Comparison of ENCODE assay signal across 13 mouse cellular contexts in genomic region chr5:147850194-147850593, GRCm38 (mm10). TPM values are rescaled to one million over a fixed set of nuclear protein-coding genes. Genes with fewer than 3 reads are reported as not detected.
DNase-seq lines count a peak whose midpoint lies in the region; ATAC-seq and TF ChIP-seq lines count a peak whose summit lies in the region.
"Had no signal": no experiment of that assay in that cellular context is flagged by ENCODE, and none has a peak within 500 bp of the region (broad histone marks: within the 10 kb centered on the region; RNA-seq: fewer than 3 reads in every experiment).

No protein-coding gene starts in this region.

- H3K4me1 ChIP-seq in kidney, embryonic 16.5 days (ENCODE audit: insufficient read depth, low read length), result 0 out of 2 replicates have a peak, but pooled peaks cover 5% of the 10 kb centered on the region
- peaks cover 32% of the 10 kb centered on the region for H3K4me1 ChIP-seq in heart, embryonic 13.5 days
- H3K4me1 ChIP-seq in kidney, postnatal 0 days (replicated peaks; ENCODE audit: insufficient read depth, low read length), result 0 out of 2 replicates have a peak, but pooled peaks cover 4% of the 10 kb centered on the region

- WGBS in kidney, embryonic 16.5 days, result 62% methylated on average over 7 of the region's 7 CpGs
- 17% methylated on average over 7 of the region's 7 CpGs for WGBS in heart, embryonic 13.5 days
- 58% methylated on average over 7 of the region's 7 CpGs for WGBS in kidney, postnatal 0 days

- H3K9me3 ChIP-seq in kidney, embryonic 16.5 days (ENCODE audit: low read length), result no peaks in the 10 kb centered on the region
- H3K9me3 ChIP-seq in heart, embryonic 13.5 days, result no peaks in the 10 kb centered on the region
- no peaks in the 10 kb centered on the region for H3K9me3 ChIP-seq in kidney, postnatal 0 days (replicated peaks; ENCODE audit: low read length)
- H3K9me3 ChIP-seq: embryonic facial prominence, embryonic 15.5 days; forebrain, embryonic 12.5 days; lung, embryonic 15.5 days had no signal

- peak; percentile 31 for DNase-seq in kidney, adult 11 months
- peak; percentile 68 to 83 for DNase-seq in heart, adult 18-20 months
- peak; percentile 15 for DNase-seq in kidney, postnatal 0 days (ENCODE audit: low spot score)
- no peak for DNase-seq in layer of hippocampus, postnatal 10 days (ENCODE audit: low spot score in 2 of 2)
- no peak for DNase-seq in right cerebral cortex, postnatal 25 days
- DNase-seq: cerebellum, adult 2 months had no signal

- H3K27me3 ChIP-seq in kidney, embryonic 16.5 days (ENCODE audit: insufficient read depth, low read length), result no peaks in the 10 kb centered on the region
- no peaks in the 10 kb centered on the region for H3K27me3 ChIP-seq in heart, embryonic 13.5 days (replicated peaks)
- H3K27me3 ChIP-seq in kidney, postnatal 0 days (ENCODE audit: insufficient read depth, low read length), result no peaks in the 10 kb centered on the region
- H3K27me3 ChIP-seq: embryonic facial prominence, embryonic 15.5 days; forebrain, embryonic 12.5 days; lung, embryonic 15.5 days had no signal

- no peak for ATAC-seq in kidney, embryonic 16.5 days (ENCODE audit: low FRiP score, low TSS enrichment)
- no peak for ATAC-seq in heart, embryonic 13.5 days (ENCODE audit: extremely low read depth, insufficient number of reproducible peaks, low FRiP score, low TSS enrichment)
- ATAC-seq in kidney, postnatal 0 days (replicated peaks; ENCODE audit: low FRiP score, low read depth), result no peak
- ATAC-seq in activated CD4-positive, CD25-positive, alpha-beta regulatory T cell, adult 4 months, result no peak
- ATAC-seq: midbrain, embryonic 16.5 days had no signal

- no peak overlapping the region for H3K27ac ChIP-seq in kidney, embryonic 16.5 days (ENCODE audit: low read length)
- H3K27ac ChIP-seq in heart, embryonic 13.5 days (replicated peaks), result peak overlapping the region; percentile 63
- no peak overlapping the region for H3K27ac ChIP-seq in kidney, postnatal 0 days
- H3K27ac ChIP-seq: embryonic facial prominence, embryonic 15.5 days; forebrain, embryonic 12.5 days; lung, embryonic 15.5 days had no signal

- no peaks in the 10 kb centered on the region for H3K36me3 ChIP-seq in kidney, embryonic 16.5 days (ENCODE audit: insufficient read depth, low read length)
- H3K36me3 ChIP-seq in heart, embryonic 13.5 days, result no peaks in the 10 kb centered on the region
- H3K36me3 ChIP-seq in kidney, postnatal 0 days (ENCODE audit: insufficient read depth, low read length), result no peaks in the 10 kb centered on the region
- H3K36me3 ChIP-seq: embryonic facial prominence, embryonic 15.5 days; forebrain, embryonic 12.5 days; lung, embryonic 15.5 days had no signal

- no peak overlapping the region for H3K9ac ChIP-seq in kidney, embryonic 16.5 days (replicated peaks; ENCODE audit: low read length)
- peak overlapping the region; percentile 56; the same call in 1 of the 2 replicates for H3K9ac ChIP-seq in heart, embryonic 13.5 days
- H3K9ac ChIP-seq in kidney, postnatal 0 days (ENCODE audit: low read depth, low read length), result no peak overlapping the region
- H3K9ac ChIP-seq: embryonic facial prominence, embryonic 15.5 days; forebrain, embryonic 12.5 days; lung, embryonic 15.5 days had no signal

- H3K4me3 ChIP-seq in kidney, embryonic 16.5 days (ENCODE audit: low read length), result no peak overlapping the region
- H3K4me3 ChIP-seq in heart, embryonic 13.5 days, result 0 out of 2 replicates have a peak overlapping the region, but pooled peaks have one; percentile 6
- no peak overlapping the region for H3K4me3 ChIP-seq in kidney, postnatal 0 days (replicated peaks; ENCODE audit: low read depth, low read length)
- H3K4me3 ChIP-seq: embryonic facial prominence, embryonic 15.5 days; forebrain, embryonic 12.5 days; lung, embryonic 15.5 days had no signal

- no peak overlapping the region for H3K4me2 ChIP-seq in kidney, embryonic 16.5 days (replicated peaks; ENCODE audit: low read depth, low read length)
- H3K4me2 ChIP-seq in heart, embryonic 13.5 days, result peak overlapping the region; percentile 47
- no peak overlapping the region for H3K4me2 ChIP-seq in kidney, postnatal 0 days (ENCODE audit: low read length)
- H3K4me2 ChIP-seq: embryonic facial prominence, embryonic 15.5 days; forebrain, embryonic 12.5 days; lung, embryonic 15.5 days had no signal

- TF ChIP-seq CTCF in kidney, postnatal 0 days (IDR thresholded peaks at IDR 0.05; ENCODE audit: low read depth), result no peak

RNA-seq across cellular contexts. Expression of gene Pomp, which starts 10.1 kb away (rescaled TPM):
- 407 and 409 TPM in 2 replicates for polyA plus RNA-seq in kidney, embryonic 16.5 days (2015; fragmentation: Nextera tagmentation; extraction: Ambion mirVana)
- total RNA-seq in heart, adult 18-20 months (2021), result 100 to 1,000 TPM; 171 to 202 TPM
- polyA plus RNA-seq in heart, embryonic 13.5 days (2015; fragmentation: Nextera tagmentation; extraction: Ambion mirVana), result 303 and 356 TPM in 2 replicates
- 521 and 525 TPM in 2 replicates for polyA plus RNA-seq in kidney, postnatal 0 days (2015; fragmentation: Nextera tagmentation; extraction: Ambion mirVana)
- total RNA-seq in layer of hippocampus, postnatal 10 days (2021), result 100 to 1,000 TPM; 151 to 173 TPM
- polyA plus RNA-seq in activated CD4-positive, CD25-positive, alpha-beta regulatory T cell, adult 4 months (2017; shearing (Covaris generic)), result 100 to 1,000 TPM; 278 to 593 TPM

RNA-seq across cellular contexts. Expression of gene Slc46a3, which starts 44.4 kb away (rescaled TPM):
- polyA plus RNA-seq in kidney, embryonic 16.5 days (2015; fragmentation: Nextera tagmentation; extraction: Ambion mirVana), result 2.5 and 2.7 TPM in 2 replicates
- total RNA-seq in heart, adult 18-20 months (2021), result 10 to 100 TPM in 1 of 2 experiments, 1 to 10 TPM in 1; 8.2 to 10.9 TPM
- polyA plus RNA-seq in heart, embryonic 13.5 days (2015; fragmentation: Nextera tagmentation; extraction: Ambion mirVana), result 2.5 and 3.5 TPM in 2 replicates
- 2.9 and 3.0 TPM in 2 replicates for polyA plus RNA-seq in kidney, postnatal 0 days (2015; fragmentation: Nextera tagmentation; extraction: Ambion mirVana)
- total RNA-seq in layer of hippocampus, postnatal 10 days (2021), result 1 to 10 TPM; 6.6 to 6.8 TPM
- 10 to 100 TPM; 21.1 to 22.6 TPM for polyA plus RNA-seq in activated CD4-positive, CD25-positive, alpha-beta regulatory T cell, adult 4 months (2017; shearing (Covaris generic))

Comparison
In these comparisons a context has a peak if more than half of its experiments do, and no peak if none do; other contexts are left out.
1. DNase-seq: peak in kidney, adult 11 months (single experiment), heart, adult 18-20 months (2 of 2) and kidney, postnatal 0 days (single experiment); none in layer of hippocampus, postnatal 10 days (0 of 2) and right cerebral cortex, postnatal 25 days (single experiment).